Mouse (Mus musculus): ENCODE measurements at regions not wholly inside any gene's neighbourhood (a gene's known extent, or its start where the extent isn't known, plus 50 kb on each side); places are given as distances from the start of the nearest gene placed in this dataset.

GRCm38 (mm10) chr9:47422151-47422599 is 107.8 kb upstream of the Cadm1 start:
- WGBS = 10% methylated on average over 9 of the region's 9 CpGs
- Histone ChIP-seq H3K4me3 (ENCODE audit: low read depth, low read length) (no peak overlapping the region), H3K36me3 (replicated peaks; ENCODE audit: control insufficient read depth, insufficient read depth, low read length) (no peaks in the 10 kb centered on the region), H3K9ac (replicated peaks; ENCODE audit: low read depth, low read length) (no peak overlapping the region), H3K27ac (ENCODE audit: low read depth) (no peak overlapping the region), H3K4me1 (ENCODE audit: control insufficient read depth, insufficient read depth) (peaks cover 17% of the 10 kb centered on the region), H3K27me3 (ENCODE audit: control insufficient read depth, insufficient read depth, low read length) (peaks cover 62% of the 10 kb centered on the region), H3K9me3 (replicated peaks; ENCODE audit: control insufficient read depth, low read length) (no peaks in the 10 kb centered on the region), H3K4me2 (ENCODE audit: low read depth, low read length) (peak overlapping the region; percentile 21; the same call in 1 of the 2 replicates)
- ATAC-seq (ENCODE audit: insufficient read depth, low read depth) (peak; percentile 65), DNase-seq (ENCODE audit: low spot score) (peak; percentile 43)
- TF ChIP-seq CTCF (IDR thresholded peaks at IDR 0.05; ENCODE audit: low read depth) = no peak
- TF ChIP-seq EP300 (IDR thresholded peaks at IDR 0.05; ENCODE audit: low read depth) = no peak

- H3K4me3 ChIP-seq (ENCODE audit: low read depth, low read length) = no peak overlapping the region
- peak; percentile 73 for ATAC-seq (ENCODE audit: insufficient read depth, low read depth)
- no peaks in the 10 kb centered on the region for H3K9me3 ChIP-seq (replicated peaks; ENCODE audit: control insufficient read depth, low read length)
- peak; percentile 49 for DNase-seq (ENCODE audit: low spot score)
- peak overlapping the region; percentile 21; the same call in 1 of the 2 replicates for H3K4me2 ChIP-seq (ENCODE audit: low read depth, low read length)
- H3K9ac ChIP-seq (replicated peaks; ENCODE audit: low read depth, low read length) = no peak overlapping the region
- no peak overlapping the region for H3K27ac ChIP-seq (ENCODE audit: low read depth)
- H3K27me3 ChIP-seq (ENCODE audit: control insufficient read depth, insufficient read depth, low read length) = peaks cover 59% of the 10 kb centered on the region
- no peak for TF ChIP-seq CTCF (IDR thresholded peaks at IDR 0.05; ENCODE audit: low read depth)
- H3K4me1 ChIP-seq (ENCODE audit: control insufficient read depth, insufficient read depth) = peaks cover 17% of the 10 kb centered on the region
- H3K36me3 ChIP-seq (replicated peaks; ENCODE audit: control insufficient read depth, insufficient read depth, low read length) = no peaks in the 10 kb centered on the region
- WGBS = 30% methylated on average over 8 of the region's 8 CpGs
These were observed 107.1 kb upstream of the Cadm1 start for GRCm38 (mm10) chr9:47422741-47423461.

- no peak overlapping the region for H3K9ac ChIP-seq (replicated peaks; ENCODE audit: low read depth, low read length)
- DNase-seq (ENCODE audit: low spot score) = no peak
- no peaks in the 10 kb centered on the region for H3K9me3 ChIP-seq (replicated peaks; ENCODE audit: control insufficient read depth, low read length)
- 67% methylated on average over 3 of the region's 3 CpGs for WGBS
- H3K36me3 ChIP-seq (replicated peaks; ENCODE audit: control insufficient read depth, insufficient read depth, low read length) = no peaks in the 10 kb centered on the region
- no peak overlapping the region for H3K27ac ChIP-seq (ENCODE audit: low read depth)
- peaks cover 59% of the 10 kb centered on the region for H3K27me3 ChIP-seq (ENCODE audit: control insufficient read depth, insufficient read depth, low read length)
- TF ChIP-seq CTCF (IDR thresholded peaks at IDR 0.05; ENCODE audit: low read depth) (no peak), EP300 (IDR thresholded peaks at IDR 0.05; ENCODE audit: low read depth) (no peak)
- no peak overlapping the region for H3K4me2 ChIP-seq (ENCODE audit: low read depth, low read length)
- no peak for ATAC-seq (ENCODE audit: insufficient read depth, low read depth)
- H3K4me3 ChIP-seq (ENCODE audit: low read depth, low read length) = no peak overlapping the region
- H3K4me1 ChIP-seq (ENCODE audit: control insufficient read depth, insufficient read depth) = peaks cover 17% of the 10 kb centered on the region
These were observed 106.5 kb upstream of the Cadm1 start for GRCm38 (mm10) chr9:47423462-47423832.

GRCm38 (mm10) chr9:47424191-47424590 is 105.8 kb upstream of the Cadm1 start:
- TF ChIP-seq EP300 (IDR thresholded peaks at IDR 0.05; ENCODE audit: low read depth) (no peak), CTCF (IDR thresholded peaks at IDR 0.05; ENCODE audit: low read depth) (no peak)
- DNase-seq (ENCODE audit: low spot score) (no peak), ATAC-seq (ENCODE audit: insufficient read depth, low read depth) (no peak)
- Histone ChIP-seq H3K27me3 (ENCODE audit: control insufficient read depth, insufficient read depth, low read length) (peaks cover 57% of the 10 kb centered on the region), H3K4me3 (ENCODE audit: low read depth, low read length) (no peak overlapping the region), H3K27ac (ENCODE audit: low read depth) (no peak overlapping the region), H3K9me3 (replicated peaks; ENCODE audit: control insufficient read depth, low read length) (no peaks in the 10 kb centered on the region), H3K36me3 (replicated peaks; ENCODE audit: control insufficient read depth, insufficient read depth, low read length) (no peaks in the 10 kb centered on the region), H3K4me2 (ENCODE audit: low read depth, low read length) (no peak overlapping the region), H3K9ac (replicated peaks; ENCODE audit: low read depth, low read length) (no peak overlapping the region), H3K4me1 (ENCODE audit: control insufficient read depth, insufficient read depth) (peaks cover 17% of the 10 kb centered on the region)
- WGBS = 84% methylated on average over 3 of the region's 3 CpGs

- TF ChIP-seq CTCF (IDR thresholded peaks at IDR 0.05; ENCODE audit: low read depth) (no peak), EP300 (IDR thresholded peaks at IDR 0.05; ENCODE audit: low read depth) (no peak)
- peaks cover 52% of the 10 kb centered on the region for H3K27me3 ChIP-seq (ENCODE audit: control insufficient read depth, insufficient read depth, low read length)
- H3K36me3 ChIP-seq (replicated peaks; ENCODE audit: control insufficient read depth, insufficient read depth, low read length) = no peaks in the 10 kb centered on the region
- no peak for ATAC-seq (ENCODE audit: insufficient read depth, low read depth)
- 85% methylated on average over 5 of the region's 5 CpGs for WGBS
- no peak overlapping the region for H3K4me3 ChIP-seq (ENCODE audit: low read depth, low read length)
- H3K9me3 ChIP-seq (replicated peaks; ENCODE audit: control insufficient read depth, low read length) = no peaks in the 10 kb centered on the region
- H3K4me1 ChIP-seq (ENCODE audit: control insufficient read depth, insufficient read depth) = peaks cover 15% of the 10 kb centered on the region
- H3K9ac ChIP-seq (replicated peaks; ENCODE audit: low read depth, low read length) = no peak overlapping the region
- no peak overlapping the region for H3K27ac ChIP-seq (ENCODE audit: low read depth)
- H3K4me2 ChIP-seq (ENCODE audit: low read depth, low read length) = no peak overlapping the region
- no peak for DNase-seq (ENCODE audit: low spot score)
These were observed 103.3 kb upstream of the Cadm1 start for GRCm38 (mm10) chr9:47426712-47427111.
